Mouse (Mus musculus) Muller cell, postnatal 12 days (primary cell): ENCODE results near the gene Olfr1336.
"Not testable (repeated sequence)": the region's sequence is repeated elsewhere in the genome, so short reads cannot be mapped to it uniquely, and the experiment has no call there.

Source experiments
- DNase-seq: peaks from one replicate; pipeline ENCODE4 v3.0.0-alpha.2; 2015; ENCODE audit errors: inconsistent ontology term

The Olfr1336 gene

DNA sequence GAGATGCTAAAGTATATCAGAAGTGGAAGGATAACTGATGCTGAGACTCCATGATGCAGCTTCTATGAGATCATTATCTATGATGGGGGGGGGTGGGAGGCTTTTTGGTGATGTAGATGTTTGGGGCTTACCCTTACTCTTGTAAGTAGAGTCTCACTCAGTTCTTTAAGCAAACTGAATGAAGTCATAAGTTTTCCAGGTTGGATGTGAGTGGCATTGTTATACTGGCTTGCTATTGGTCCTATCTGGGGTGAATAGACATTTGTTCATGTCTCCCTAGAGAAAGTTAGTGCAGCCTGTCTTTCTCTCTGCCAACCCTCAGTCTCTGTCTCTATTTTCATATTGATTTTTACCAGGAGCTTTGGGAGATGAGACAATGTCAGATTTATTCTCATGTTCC lies at the start of gene Olfr1336:
TSS of gene Olfr1336 (plus strand) at position 301 of the 400 bp plus-strand sequence.
- no peak for DNase-seq

GRCm38 (mm10) chr7:6410043-6410442 lies 45.9 kb upstream of the Olfr1336 start, which contains the start of gene Gm20715:
Gene Gm20715 (plus strand): TSS chr7:6410277.
- DNase-seq: peak; percentile 82

GRCm38 (mm10) chr7:6414626-6415441 lies 41.1 kb upstream of the Olfr1336 start:
- DNase-seq: no peak

DNA sequence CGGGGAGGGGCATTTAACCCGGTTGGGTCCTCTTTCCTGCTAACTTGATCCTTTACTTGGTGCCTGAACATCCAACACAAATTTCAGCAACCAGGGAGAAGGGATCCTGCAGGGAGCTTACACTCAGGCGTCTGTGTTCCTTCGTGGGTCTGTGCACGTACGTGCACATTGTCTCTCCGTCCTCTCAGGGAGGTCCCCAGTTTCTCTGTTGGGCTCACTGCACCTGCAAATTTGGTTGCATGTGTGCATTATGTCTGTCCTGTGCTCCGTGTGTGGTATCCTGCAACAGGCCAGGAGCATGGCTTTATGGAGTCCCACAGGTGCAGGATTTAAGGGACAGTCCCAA lies 40.6 kb upstream of the Olfr1336 start:
- DNase-seq: no peak

GRCm38 (mm10) chr7:6419894-6420293 lies 36.1 kb upstream of the Olfr1336 start:
- no peak for DNase-seq

GRCm38 (mm10) chr7:6429381-6429780 lies 26.6 kb upstream of the Olfr1336 start:
- no peak for DNase-seq

- peak; percentile 32 for DNase-seq
Measured at GRCm38 (mm10) chr7:6430342-6430741, 25.6 kb upstream of the Olfr1336 start.

GRCm38 (mm10) chr7:6438388-6438787 lies 17.6 kb upstream of the Olfr1336 start, which contains the start of gene Olfr1344:
Gene Olfr1344 (plus strand): TSS chr7:6438688.
- no peak for DNase-seq

GRCm38 (mm10) chr7:6441173-6441572 lies 14.8 kb upstream of the Olfr1336 start:
- peak; percentile 61 for DNase-seq

DNA sequence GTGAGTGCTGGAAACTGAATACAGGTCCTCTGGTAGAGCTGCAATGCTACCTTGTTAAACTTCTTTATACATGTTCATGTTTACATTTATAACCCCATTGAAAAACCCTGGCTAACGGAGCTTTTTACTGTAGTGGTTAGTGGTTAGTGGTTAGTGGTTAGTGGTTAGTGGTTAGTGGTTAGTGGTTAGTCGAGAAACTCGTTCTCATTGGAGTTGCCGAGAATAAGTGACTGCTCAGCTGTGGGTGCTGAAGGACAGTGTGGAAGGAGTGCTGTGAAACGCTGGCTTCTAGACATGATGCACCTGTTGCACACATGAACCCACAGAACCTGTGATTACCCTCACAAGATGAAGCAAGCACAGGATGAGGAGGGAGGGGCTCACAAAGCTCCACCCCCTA lies 8.2 kb upstream of the Olfr1336 start:
- no peak for DNase-seq

GRCm38 (mm10) chr7:6456399-6456798 lies 431 bp downstream of the Olfr1336 start:
- no peak for DNase-seq

DNA sequence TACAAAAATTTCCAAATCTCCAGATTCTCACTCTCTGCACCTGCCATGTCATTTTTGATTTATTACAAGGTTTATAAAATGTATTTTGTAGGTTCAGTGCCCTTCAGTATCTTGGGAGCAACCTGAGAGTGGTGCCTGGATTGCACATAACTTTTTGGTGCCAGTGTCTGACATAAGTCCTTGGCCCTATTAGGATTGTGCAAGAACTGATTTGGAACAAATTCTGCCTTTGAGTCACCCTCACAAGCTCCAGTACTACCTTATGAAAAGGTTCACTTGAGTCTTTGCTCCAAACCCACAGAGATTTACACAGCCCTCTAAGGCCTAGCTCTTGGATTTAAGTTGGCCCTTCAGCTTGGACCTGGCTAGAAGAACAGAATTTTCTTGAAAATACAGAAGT lies 11.0 kb downstream of the Olfr1336 start, which contains the start of gene Olfr1346:
TSS of gene Olfr1346 (plus strand) at position 151 of the 400 bp plus-strand sequence.
- no peak for DNase-seq

- not testable (repeated sequence) for DNase-seq
Measured at GRCm38 (mm10) chr7:6477633-6478032, 21.7 kb downstream of the Olfr1336 start.

GRCm38 (mm10) chr7:6486841-6487240 lies 30.9 kb downstream of the Olfr1336 start, which contains the start of gene Olfr5:
Gene Olfr5 (minus strand): TSS chr7:6486941.
- DNase-seq: no peak

GRCm38 (mm10) chr7:6499655-6500054 lies 43.7 kb downstream of the Olfr1336 start, which contains the start of gene Olfr1347:
Gene Olfr1347 (minus strand): TSS chr7:6499755.
- no peak for DNase-seq

- no peak for DNase-seq
Measured at GRCm38 (mm10) chr7:6508648-6509047, 52.7 kb downstream of the Olfr1336 start, which contains the start of gene Olfr1348. Gene Olfr1348 (minus strand): TSS chr7:6508748.
